Mouse (Mus musculus): Measurements from ENCODE around the gene Pip4k2b.
A peak's percentile ranks its signal among the peaks of the same experiment; 100 is the strongest.

DNA sequence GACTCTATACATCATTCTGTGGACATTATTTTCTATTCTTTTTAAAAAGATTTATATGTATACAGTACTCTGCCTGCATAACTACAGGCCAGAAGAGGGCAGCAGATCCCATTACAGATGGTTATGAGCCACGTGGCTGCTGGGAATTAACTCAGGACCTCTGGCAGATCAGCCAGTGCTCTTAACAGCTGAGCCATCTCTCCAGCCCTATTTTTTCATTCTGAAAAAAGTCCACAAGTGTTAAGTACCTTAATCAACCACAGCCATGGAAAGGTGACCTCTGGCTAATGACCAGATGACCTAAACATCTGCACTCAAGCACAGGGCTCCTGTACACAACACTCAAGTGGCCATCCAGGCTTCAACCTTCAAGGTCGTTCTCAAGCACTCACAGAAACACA lies 32.6 kb upstream of the Pip4k2b start:
- peak; percentile 54 for TF ChIP-seq CTCF (IDR thresholded peaks at IDR 0.05; ENCODE audit: low read depth)
- no peak for TF ChIP-seq EP300 (IDR thresholded peaks at IDR 0.05; ENCODE audit: low read depth)
